Mouse (Mus musculus) midbrain, embryonic 15.5 days (tissue): ENCODE measurements at regions not wholly inside any gene's neighbourhood (a gene's known extent, or its start where the extent isn't known, plus 50 kb on each side); places are given as distances from the start of the nearest gene placed in this dataset.

Source experiments
- ATAC-seq: fragments of 200-750 bp; cut with Nextera tagmentation; replicated peaks from 2 replicates; pipeline ENCODE4 v1.8.0; 2017; ENCODE audit warnings: moderate TSS enrichment
- H3K27ac ChIP-seq: fragments of 300-500 bp; sonication (generic); 2 replicates; pipeline ENCODE4 v1.5.1; 2015; ENCODE audit warnings: mild to moderate bottlenecking, inconsistent platforms
- H3K27me3 ChIP-seq: fragments of 300-500 bp; sonication (generic); replicated peaks from 2 replicates; pipeline ENCODE4 v1.6.1; 2015; ENCODE audit warnings: inconsistent platforms
- H3K36me3 ChIP-seq: fragments of 300-500 bp; sonication (generic); replicated peaks from 2 replicates; pipeline ENCODE4 v1.6.1; 2015; ENCODE audit warnings: inconsistent platforms
- H3K4me1 ChIP-seq: fragments of 300-500 bp; sonication (generic); 2 replicates; pipeline ENCODE4 v1.6.1; 2015; ENCODE audit warnings: inconsistent platforms
- H3K4me2 ChIP-seq: fragments of 300-500 bp; sonication (generic); 2 replicates; pipeline ENCODE4 v1.6.1; 2015; ENCODE audit warnings: inconsistent platforms, mild to moderate bottlenecking, moderate library complexity
- H3K4me3 ChIP-seq: fragments of 300-500 bp; sonication (generic); 2 replicates; pipeline ENCODE4 v1.5.1; 2015; ENCODE audit warnings: mild to moderate bottlenecking, inconsistent platforms
- H3K9ac ChIP-seq: fragments of 300-500 bp; sonication (generic); 2 replicates; pipeline ENCODE4 v1.6.1; 2015; ENCODE audit warnings: mild to moderate bottlenecking, inconsistent platforms
- H3K9me3 ChIP-seq: fragments of 300-500 bp; sonication (generic); 2 replicates; pipeline ENCODE4 v1.6.1; 2016; ENCODE audit warnings: inconsistent platforms
- WGBS: fragments of 180-500 bp; shearing (Covaris S2); methylation state at CpG from one replicate; pipeline ENCODE4 v1.1.7; 2015; ENCODE audit warnings: mixed read lengths; 5-methylcytosine and 5-hydroxymethylcytosine counted together

GRCm38 (mm10) chr8:47615061-47615460, 60.3 kb downstream of the Ing2 start:
- H3K4me1 ChIP-seq: peaks cover 5% of the 10 kb centered on the region; the same call in 1 of the 2 replicates
- no peak overlapping the region for H3K9ac ChIP-seq
- no peak for ATAC-seq
- H3K4me3 ChIP-seq: no peak overlapping the region
- 91% methylated on average over 8 of the region's 8 CpGs for WGBS
- H3K36me3 ChIP-seq: no peaks in the 10 kb centered on the region
- H3K9me3 ChIP-seq: no peaks in the 10 kb centered on the region
- no peak overlapping the region for H3K27ac ChIP-seq
- no peak overlapping the region for H3K4me2 ChIP-seq
- H3K27me3 ChIP-seq: no peaks in the 10 kb centered on the region

GRCm38 (mm10) chr8:47611773-47612433, 63.5 kb downstream of the Ing2 start:
- ATAC-seq: peak; percentile 97
- Histone ChIP-seq H3K9ac (no peak overlapping the region), H3K4me2 (no peak overlapping the region), H3K4me1 (peaks cover 5% of the 10 kb centered on the region; the same call in 1 of the 2 replicates), H3K27ac (0 out of 2 replicates have a peak overlapping the region, but pooled peaks have one; percentile 38), H3K27me3 (no peaks in the 10 kb centered on the region), H3K36me3 (no peaks in the 10 kb centered on the region), H3K9me3 (no peaks in the 10 kb centered on the region), H3K4me3 (no peak overlapping the region)
- WGBS: 67% methylated on average over 11 of the region's 11 CpGs

- H3K27ac ChIP-seq: no peak overlapping the region
- H3K4me3 ChIP-seq: no peak overlapping the region
- no peaks in the 10 kb centered on the region for H3K9me3 ChIP-seq
- no peak for ATAC-seq
- no peak overlapping the region for H3K9ac ChIP-seq
- peaks cover 5% of the 10 kb centered on the region; the same call in 1 of the 2 replicates for H3K4me1 ChIP-seq
- no peaks in the 10 kb centered on the region for H3K36me3 ChIP-seq
- H3K27me3 ChIP-seq: no peaks in the 10 kb centered on the region
- 82% methylated on average over 5 of the region's 5 CpGs for WGBS
- H3K4me2 ChIP-seq: no peak overlapping the region
Measured at GRCm38 (mm10) chr8:47609969-47610368, 65.4 kb downstream of the Ing2 start.

GRCm38 (mm10) chr8:47604198-47604835, 70.9 kb downstream of the Rwdd4a start:
- Histone ChIP-seq H3K36me3 (no peaks in the 10 kb centered on the region), H3K4me3 (no peak overlapping the region), H3K9me3 (no peaks in the 10 kb centered on the region), H3K9ac (no peak overlapping the region), H3K27ac (no peak overlapping the region), H3K27me3 (no peaks in the 10 kb centered on the region), H3K4me1 (no peaks in the 10 kb centered on the region), H3K4me2 (no peak overlapping the region)
- 86% methylated on average over 8 of the region's 8 CpGs for WGBS
- ATAC-seq: no peak
